Mouse (Mus musculus): Measurements from ENCODE around the gene Smoc1. TPM values are rescaled to one million over a fixed set of nuclear protein-coding genes. Genes with fewer than 3 reads are reported as not detected.

The Smoc1 gene
- total and polyA plus RNA-seq, 3 experiments: 4.8 to 8.0 (median 6.2) TPM

GRCm38 (mm10) chr12:81168494-81168893 lies 141.9 kb downstream of the Smoc1 start:
- intact Hi-C loops (cut with DNase I): no loop called here
- DNase-seq: no peak
- 64% methylated on average over 2 of the region's 2 CpGs for WGBS
- no peak overlapping the region for H3K4me3 ChIP-seq
- no peaks in the 10 kb centered on the region for H3K4me1 ChIP-seq (ENCODE audit: control insufficient read depth, insufficient read depth, low read length)
- no peak overlapping the region for H3K27ac ChIP-seq
- no peaks in the 10 kb centered on the region for H3K27me3 ChIP-seq (ENCODE audit: control insufficient read depth, insufficient read depth, low read length)
- TF ChIP-seq EP300 (IDR thresholded peaks at IDR 0.05; ENCODE audit: insufficient read depth, low read depth, low read length) (no peak), POLR2A (IDR thresholded peaks at IDR 0.05; ENCODE audit: insufficient read depth, low read depth, low read length) (no peak), CTCF (IDR thresholded peaks at IDR 0.05) (0 out of 2 replicates have a peak, but pooled peaks have one; percentile 5)
- no peaks in the 10 kb centered on the region for H3K79me2 ChIP-seq (replicated peaks; ENCODE audit: control insufficient read depth, insufficient read depth, low read length)
- no peaks in the 10 kb centered on the region for H3K36me3 ChIP-seq (ENCODE audit: control insufficient read depth, insufficient read depth, low read length)
- no peak overlapping the region for H3K9ac ChIP-seq (ENCODE audit: low read depth, low read length)

- no peak for DNase-seq
- H3K9ac ChIP-seq (ENCODE audit: low read depth, low read length): no peak overlapping the region
- H3K4me1 ChIP-seq (ENCODE audit: control insufficient read depth, insufficient read depth, low read length): no peaks in the 10 kb centered on the region
- no peak overlapping the region for H3K27ac ChIP-seq
- TF ChIP-seq POLR2A (IDR thresholded peaks at IDR 0.05; ENCODE audit: insufficient read depth, low read depth, low read length) (no peak), EP300 (IDR thresholded peaks at IDR 0.05; ENCODE audit: insufficient read depth, low read depth, low read length) (no peak), CTCF (IDR thresholded peaks at IDR 0.05) (peak; percentile 37)
- no peaks in the 10 kb centered on the region for H3K36me3 ChIP-seq (ENCODE audit: control insufficient read depth, insufficient read depth, low read length)
- 77% methylated on average over 2 of the region's 2 CpGs for WGBS
- no peak overlapping the region for H3K4me3 ChIP-seq
- H3K79me2 ChIP-seq (replicated peaks; ENCODE audit: control insufficient read depth, insufficient read depth, low read length): no peaks in the 10 kb centered on the region
- no peaks in the 10 kb centered on the region for H3K27me3 ChIP-seq (ENCODE audit: control insufficient read depth, insufficient read depth, low read length)
- intact Hi-C loops (cut with DNase I): no loop called here
Measured at GRCm38 (mm10) chr12:81170076-81170475, 143.5 kb downstream of the Smoc1 start.

- no peaks in the 10 kb centered on the region for H3K4me1 ChIP-seq (ENCODE audit: control insufficient read depth, insufficient read depth, low read length)
- no peak for DNase-seq
- H3K36me3 ChIP-seq (ENCODE audit: control insufficient read depth, insufficient read depth, low read length): no peaks in the 10 kb centered on the region
- intact Hi-C loops (cut with DNase I): no loop called here
- TF ChIP-seq POLR2A (IDR thresholded peaks at IDR 0.05; ENCODE audit: insufficient read depth, low read depth, low read length) (no peak), CTCF (IDR thresholded peaks at IDR 0.05) (no peak), EP300 (IDR thresholded peaks at IDR 0.05; ENCODE audit: insufficient read depth, low read depth, low read length) (no peak)
- WGBS: 83% methylated on average over 3 of the region's 3 CpGs
- no peak overlapping the region for H3K9ac ChIP-seq (ENCODE audit: low read depth, low read length)
- H3K4me3 ChIP-seq: no peak overlapping the region
- H3K27ac ChIP-seq: no peak overlapping the region
- H3K79me2 ChIP-seq (replicated peaks; ENCODE audit: control insufficient read depth, insufficient read depth, low read length): no peaks in the 10 kb centered on the region
- H3K27me3 ChIP-seq (ENCODE audit: control insufficient read depth, insufficient read depth, low read length): no peaks in the 10 kb centered on the region
Measured at GRCm38 (mm10) chr12:81173011-81173410, 146.4 kb downstream of the Smoc1 start.

GRCm38 (mm10) chr12:81173893-81174292 lies 147.3 kb downstream of the Smoc1 start:
- H3K79me2 ChIP-seq (replicated peaks; ENCODE audit: control insufficient read depth, insufficient read depth, low read length): no peaks in the 10 kb centered on the region
- H3K9ac ChIP-seq (ENCODE audit: low read depth, low read length): no peak overlapping the region
- no peak for DNase-seq
- H3K27ac ChIP-seq: no peak overlapping the region
- H3K4me1 ChIP-seq (ENCODE audit: control insufficient read depth, insufficient read depth, low read length): no peaks in the 10 kb centered on the region
- H3K36me3 ChIP-seq (ENCODE audit: control insufficient read depth, insufficient read depth, low read length): no peaks in the 10 kb centered on the region
- TF ChIP-seq EP300 (IDR thresholded peaks at IDR 0.05; ENCODE audit: insufficient read depth, low read depth, low read length) (no peak), POLR2A (IDR thresholded peaks at IDR 0.05; ENCODE audit: insufficient read depth, low read depth, low read length) (no peak), CTCF (IDR thresholded peaks at IDR 0.05) (no peak)
- 90% methylated on average over 4 of the region's 4 CpGs for WGBS
- H3K27me3 ChIP-seq (ENCODE audit: control insufficient read depth, insufficient read depth, low read length): no peaks in the 10 kb centered on the region
- H3K4me3 ChIP-seq: no peak overlapping the region
- intact Hi-C loops (cut with DNase I): no loop called here

- H3K27ac ChIP-seq: no peak overlapping the region
- no peak overlapping the region for H3K9ac ChIP-seq (ENCODE audit: low read depth, low read length)
- no peak for DNase-seq
- no peaks in the 10 kb centered on the region for H3K27me3 ChIP-seq (ENCODE audit: control insufficient read depth, insufficient read depth, low read length)
- intact Hi-C loops (cut with DNase I): no loop called here
- no peaks in the 10 kb centered on the region for H3K36me3 ChIP-seq (ENCODE audit: control insufficient read depth, insufficient read depth, low read length)
- no peaks in the 10 kb centered on the region for H3K4me1 ChIP-seq (ENCODE audit: control insufficient read depth, insufficient read depth, low read length)
- no peak overlapping the region for H3K4me3 ChIP-seq
- WGBS: 43% methylated on average over 9 of the region's 9 CpGs
- TF ChIP-seq CTCF (IDR thresholded peaks at IDR 0.05): no peak
- TF ChIP-seq POLR2A (IDR thresholded peaks at IDR 0.05; ENCODE audit: insufficient read depth, low read depth, low read length): no peak
- no peak for TF ChIP-seq EP300 (IDR thresholded peaks at IDR 0.05; ENCODE audit: insufficient read depth, low read depth, low read length)
- no peaks in the 10 kb centered on the region for H3K79me2 ChIP-seq (replicated peaks; ENCODE audit: control insufficient read depth, insufficient read depth, low read length)
Measured at GRCm38 (mm10) chr12:81175252-81175651, 148.6 kb downstream of the Smoc1 start.

- no peaks in the 10 kb centered on the region for H3K36me3 ChIP-seq (ENCODE audit: control insufficient read depth, insufficient read depth, low read length)
- H3K9ac ChIP-seq (ENCODE audit: low read depth, low read length): no peak overlapping the region
- no peaks in the 10 kb centered on the region for H3K27me3 ChIP-seq (ENCODE audit: control insufficient read depth, insufficient read depth, low read length)
- H3K4me3 ChIP-seq: no peak overlapping the region
- H3K79me2 ChIP-seq (replicated peaks; ENCODE audit: control insufficient read depth, insufficient read depth, low read length): no peaks in the 10 kb centered on the region
- H3K27ac ChIP-seq: no peak overlapping the region
- intact Hi-C loops (cut with DNase I): loop anchor here (1.0 kb wide), 1 partner anchor 200 kb away; no protein-coding TSS in a partner anchor
- peak; percentile 34 to 70 for DNase-seq
- H3K4me1 ChIP-seq (ENCODE audit: control insufficient read depth, insufficient read depth, low read length): no peaks in the 10 kb centered on the region
- TF ChIP-seq CTCF (IDR thresholded peaks at IDR 0.05) (peak; percentile 92), EP300 (IDR thresholded peaks at IDR 0.05; ENCODE audit: insufficient read depth, low read depth, low read length) (no peak), POLR2A (IDR thresholded peaks at IDR 0.05; ENCODE audit: insufficient read depth, low read depth, low read length) (no peak)
- WGBS: 55% methylated on average over 3 of the region's 3 CpGs
Measured at GRCm38 (mm10) chr12:81182073-81182472, 155.5 kb downstream of the Smoc1 start.
